Mouse (Mus musculus): Measurements from ENCODE around the gene Ubtd2. TPM values are rescaled to one million over a fixed set of nuclear protein-coding genes. Genes with fewer than 3 reads are reported as not detected.

The Ubtd2 gene
- polyA plus RNA-seq, 1 experiment from 2014 or later = 71.3 TPM

- H3K4me1 ChIP-seq = peaks cover under 1% of the 10 kb centered on the region; the same call in 1 of the 2 replicates
- no peaks in the 10 kb centered on the region for H3K27me3 ChIP-seq (ENCODE audit: poor library complexity, severe bottlenecking)
- no peaks in the 10 kb centered on the region for H3K9me3 ChIP-seq
- no peak overlapping the region for H3K4me3 ChIP-seq
- H3K36me3 ChIP-seq (replicated peaks) = peaks cover 2% of the 10 kb centered on the region; the same call in 1 of the 2 replicates
- H3K27ac ChIP-seq = no peak overlapping the region
- 83% methylated on average over 5 of the region's 5 CpGs for WGBS
- no peak for DNase-seq (ENCODE audit: extremely low spot score, low spot score)
Measured at GRCm38 (mm10) chr11:32475487-32476236, 20.5 kb downstream of the Ubtd2 start.

DNA sequence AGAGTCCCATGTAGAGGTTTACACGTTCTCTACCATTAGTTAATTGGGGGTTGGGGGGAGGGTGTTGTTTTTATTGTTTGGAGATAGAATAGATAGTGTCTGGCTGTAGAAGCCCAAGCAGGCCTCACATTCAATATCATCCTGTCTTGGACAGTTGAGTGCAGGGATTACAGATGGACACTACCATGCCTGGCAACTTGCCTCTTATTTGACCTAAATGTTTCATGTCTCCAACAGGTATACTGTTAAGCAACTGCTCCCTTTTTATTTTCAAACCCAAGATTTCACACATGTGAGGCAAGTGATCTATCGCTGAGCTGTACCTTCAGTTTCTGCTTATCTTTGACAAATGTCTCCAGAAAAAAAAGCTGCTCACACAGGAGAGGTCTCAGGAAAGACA lies 26.4 kb downstream of the Ubtd2 start:
- H3K4me1 ChIP-seq = no peaks in the 10 kb centered on the region
- no peaks in the 10 kb centered on the region for H3K9me3 ChIP-seq
- no peak overlapping the region for H3K27ac ChIP-seq
- H3K27me3 ChIP-seq (ENCODE audit: poor library complexity, severe bottlenecking) = no peaks in the 10 kb centered on the region
- 84% methylated on average over 2 of the region's 2 CpGs for WGBS
- H3K36me3 ChIP-seq (replicated peaks) = no peaks in the 10 kb centered on the region; the same call in 1 of the 2 replicates
- no peak overlapping the region for H3K4me3 ChIP-seq
- no peak for DNase-seq (ENCODE audit: extremely low spot score, low spot score)

- Histone ChIP-seq H3K9me3 (no peaks in the 10 kb centered on the region), H3K27ac (no peak overlapping the region), H3K4me1 (no peaks in the 10 kb centered on the region), H3K4me3 (no peak overlapping the region), H3K36me3 (replicated peaks) (peaks cover 12% of the 10 kb centered on the region), H3K27me3 (ENCODE audit: poor library complexity, severe bottlenecking) (no peaks in the 10 kb centered on the region)
- 80% methylated on average over 3 of the region's 3 CpGs for WGBS
- no peak for DNase-seq (ENCODE audit: extremely low spot score, low spot score)
Measured at GRCm38 (mm10) chr11:32485290-32485689, 30.1 kb downstream of the Ubtd2 start.

GRCm38 (mm10) chr11:32486621-32487020 lies 31.5 kb downstream of the Ubtd2 start:
- no peak for DNase-seq (ENCODE audit: extremely low spot score, low spot score)
- no peaks in the 10 kb centered on the region for H3K27me3 ChIP-seq (ENCODE audit: poor library complexity, severe bottlenecking)
- H3K4me1 ChIP-seq = no peaks in the 10 kb centered on the region
- H3K36me3 ChIP-seq (replicated peaks) = peaks cover 12% of the 10 kb centered on the region
- H3K27ac ChIP-seq = no peak overlapping the region
- H3K9me3 ChIP-seq = no peaks in the 10 kb centered on the region
- WGBS = 81% methylated on average over 3 of the region's 3 CpGs
- no peak overlapping the region for H3K4me3 ChIP-seq

- H3K4me3 ChIP-seq = no peak overlapping the region
- H3K9me3 ChIP-seq = no peaks in the 10 kb centered on the region
- H3K36me3 ChIP-seq (replicated peaks) = peaks cover 12% of the 10 kb centered on the region
- DNase-seq (ENCODE audit: extremely low spot score, low spot score) = no peak
- WGBS = 92% methylated on average over 3 of the region's 3 CpGs
- H3K4me1 ChIP-seq = no peaks in the 10 kb centered on the region
- H3K27ac ChIP-seq = no peak overlapping the region
- no peaks in the 10 kb centered on the region for H3K27me3 ChIP-seq (ENCODE audit: poor library complexity, severe bottlenecking)
Measured at GRCm38 (mm10) chr11:32487501-32487900, 32.3 kb downstream of the Ubtd2 start.

DNA sequence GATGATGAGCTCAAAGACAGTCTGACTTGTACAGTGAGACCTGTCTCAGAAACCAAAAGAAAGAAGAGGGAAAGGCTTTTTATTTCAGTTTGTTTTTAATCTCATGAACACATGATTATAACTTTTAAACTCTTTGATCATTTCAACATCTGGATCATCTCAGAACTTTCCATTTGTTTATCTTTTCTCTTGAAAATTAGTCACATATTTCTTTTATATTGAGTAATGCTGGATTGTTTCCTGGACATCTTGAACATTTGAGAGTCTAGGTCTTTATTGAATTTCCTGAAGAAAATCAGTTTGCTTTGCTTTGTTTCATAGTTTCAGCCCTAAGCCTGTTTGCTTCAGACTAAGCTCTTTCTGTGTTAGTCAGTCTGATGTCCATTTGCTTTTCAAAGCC lies 33.2 kb downstream of the Ubtd2 start:
- Histone ChIP-seq H3K9me3 (no peaks in the 10 kb centered on the region), H3K27me3 (ENCODE audit: poor library complexity, severe bottlenecking) (no peaks in the 10 kb centered on the region), H3K4me3 (no peak overlapping the region), H3K4me1 (no peaks in the 10 kb centered on the region), H3K36me3 (replicated peaks) (peaks cover 12% of the 10 kb centered on the region), H3K27ac (no peak overlapping the region)
- no peak for DNase-seq (ENCODE audit: extremely low spot score, low spot score)

GRCm38 (mm10) chr11:32488808-32489670 lies 33.9 kb downstream of the Ubtd2 start:
- Histone ChIP-seq H3K4me3 (no peak overlapping the region), H3K27ac (no peak overlapping the region), H3K4me1 (no peaks in the 10 kb centered on the region), H3K27me3 (ENCODE audit: poor library complexity, severe bottlenecking) (no peaks in the 10 kb centered on the region), H3K36me3 (replicated peaks) (peaks cover 12% of the 10 kb centered on the region), H3K9me3 (no peaks in the 10 kb centered on the region)
- DNase-seq (ENCODE audit: extremely low spot score, low spot score) = no peak
- WGBS = 89% methylated on average over 5 of the region's 5 CpGs

- Histone ChIP-seq H3K27me3 (ENCODE audit: poor library complexity, severe bottlenecking) (no peaks in the 10 kb centered on the region), H3K4me1 (no peaks in the 10 kb centered on the region), H3K27ac (no peak overlapping the region), H3K9me3 (no peaks in the 10 kb centered on the region), H3K4me3 (no peak overlapping the region), H3K36me3 (replicated peaks) (peaks cover 12% of the 10 kb centered on the region)
- DNase-seq (ENCODE audit: extremely low spot score, low spot score) = no peak
- WGBS = 94% methylated on average over 2 of the region's 2 CpGs
Measured at GRCm38 (mm10) chr11:32491079-32491478, 35.9 kb downstream of the Ubtd2 start.

DNA sequence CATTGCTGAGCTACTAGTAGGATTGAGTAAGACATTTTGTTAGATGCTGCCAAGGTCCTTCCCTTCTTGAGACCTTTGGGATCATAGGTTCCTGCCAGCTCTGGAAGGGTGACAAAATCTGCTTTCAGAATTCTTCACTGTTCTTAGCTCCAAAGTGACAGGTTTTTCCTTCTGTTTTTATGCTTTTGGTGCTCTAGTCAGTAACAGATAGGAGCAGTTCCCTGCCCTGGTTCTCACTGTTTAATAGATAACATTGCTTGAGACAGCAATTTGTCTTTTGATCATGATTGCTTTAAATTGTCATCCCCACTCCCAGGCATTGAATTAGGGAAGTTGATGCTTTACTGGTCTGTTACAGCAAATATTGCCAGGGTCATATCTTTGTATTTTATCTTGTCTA lies 38.1 kb downstream of the Ubtd2 start:
- no peaks in the 10 kb centered on the region for H3K9me3 ChIP-seq
- H3K27me3 ChIP-seq (ENCODE audit: poor library complexity, severe bottlenecking) = no peaks in the 10 kb centered on the region
- H3K4me3 ChIP-seq = no peak overlapping the region
- H3K27ac ChIP-seq = no peak overlapping the region
- H3K4me1 ChIP-seq = no peaks in the 10 kb centered on the region
- no peak for DNase-seq (ENCODE audit: extremely low spot score, low spot score)
- H3K36me3 ChIP-seq (replicated peaks) = no peaks in the 10 kb centered on the region

GRCm38 (mm10) chr11:32495283-32495682 lies 40.1 kb downstream of the Ubtd2 start:
- Histone ChIP-seq H3K27me3 (ENCODE audit: poor library complexity, severe bottlenecking) (no peaks in the 10 kb centered on the region), H3K4me3 (no peak overlapping the region), H3K36me3 (replicated peaks) (peaks cover 13% of the 10 kb centered on the region), H3K27ac (no peak overlapping the region), H3K9me3 (no peaks in the 10 kb centered on the region), H3K4me1 (no peaks in the 10 kb centered on the region)
- 89% methylated on average over 2 of the region's 2 CpGs for WGBS
- no peak for DNase-seq (ENCODE audit: extremely low spot score, low spot score)

GRCm38 (mm10) chr11:32498757-32499535 lies 43.8 kb downstream of the Ubtd2 start:
- WGBS = 94% methylated on average over 7 of the region's 7 CpGs
- no peak for DNase-seq (ENCODE audit: extremely low spot score, low spot score)
- H3K4me1 ChIP-seq = no peaks in the 10 kb centered on the region
- H3K27me3 ChIP-seq (ENCODE audit: poor library complexity, severe bottlenecking) = no peaks in the 10 kb centered on the region
- H3K9me3 ChIP-seq = no peaks in the 10 kb centered on the region
- H3K4me3 ChIP-seq = no peak overlapping the region
- H3K36me3 ChIP-seq (replicated peaks) = peaks cover 44% of the 10 kb centered on the region
- H3K27ac ChIP-seq = no peak overlapping the region

- WGBS = 92% methylated on average over 4 of the region's 4 CpGs
- no peak overlapping the region for H3K4me3 ChIP-seq
- H3K27ac ChIP-seq = no peak overlapping the region
- H3K9me3 ChIP-seq = no peaks in the 10 kb centered on the region
- H3K27me3 ChIP-seq (ENCODE audit: poor library complexity, severe bottlenecking) = no peaks in the 10 kb centered on the region
- H3K36me3 ChIP-seq (replicated peaks) = peaks cover 45% of the 10 kb centered on the region
- no peaks in the 10 kb centered on the region for H3K4me1 ChIP-seq
- no peak for DNase-seq (ENCODE audit: extremely low spot score, low spot score)
Measured at GRCm38 (mm10) chr11:32499931-32500330, 44.8 kb downstream of the Ubtd2 start.

Measured in forebrain, embryonic 10.5 days (tissue).